Mouse (Mus musculus): ENCODE measurements around the gene Slc1a3. TPM values are rescaled to one million over a fixed set of nuclear protein-coding genes. Genes with fewer than 3 reads are reported as not detected.
A peak's percentile ranks its signal among the peaks of the same experiment; 100 is the strongest.
"Not testable (repeated sequence)": the region's sequence is repeated elsewhere in the genome, so short reads cannot be mapped to it uniquely, and the experiment has no call there.

Slc1a3 gene
- total RNA-seq, 2 experiments from 2014 or later: 377 to 416 TPM

- DNase-seq: peak; percentile 49 to 51
Observed at GRCm38 (mm10) chr15:8706178-8706577, 4.4 kb downstream of the Slc1a3 start.

- not testable (repeated sequence) for DNase-seq
Observed at GRCm38 (mm10) chr15:8705560-8705959, 5.0 kb downstream of the Slc1a3 start.

DNA sequence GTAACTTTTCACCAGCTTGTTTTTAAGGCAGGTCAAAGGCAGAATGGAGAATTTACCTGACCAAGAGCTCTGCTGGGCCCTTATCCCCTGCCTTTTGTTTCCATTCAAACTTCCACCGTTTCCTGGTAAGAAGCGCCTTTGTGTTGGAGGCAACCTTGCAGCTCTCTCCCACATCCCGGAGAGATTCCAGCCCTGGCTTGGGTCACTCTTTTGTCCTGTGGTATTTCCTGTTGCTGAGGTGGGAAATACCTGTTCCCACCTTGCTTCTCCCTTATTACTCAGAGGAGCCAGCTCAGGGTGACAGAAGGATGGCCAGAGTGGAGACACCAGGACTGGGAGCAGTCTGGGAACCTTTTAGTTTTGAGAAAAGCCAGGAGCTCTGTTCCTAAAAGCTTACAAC, 12.6 kb downstream of the Slc1a3 start:
- DNase-seq: no peak

- peak in 1 of 2 experiments; percentile 42 for DNase-seq
Observed at GRCm38 (mm10) chr15:8697500-8697899, 13.1 kb downstream of the Slc1a3 start.

DNA sequence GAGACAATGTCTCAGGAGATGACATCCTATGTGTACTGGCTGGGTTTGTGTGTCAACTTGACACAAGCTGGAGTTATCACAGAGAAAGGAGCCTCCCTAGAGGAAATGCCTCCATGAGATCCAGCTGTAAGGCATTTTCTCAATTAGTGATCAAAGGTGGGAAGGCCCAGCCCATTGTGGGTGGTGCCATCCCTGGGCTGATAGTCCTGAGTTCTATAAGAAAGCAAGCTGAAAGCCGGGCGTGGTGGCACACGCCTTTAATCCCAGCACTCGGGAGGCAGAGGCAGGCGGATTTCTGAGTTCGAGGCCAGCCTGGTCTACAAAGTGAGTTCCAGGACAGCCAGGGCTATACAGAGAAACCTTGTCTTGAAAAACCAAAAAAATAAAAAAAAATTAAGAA, 20.4 kb downstream of the Slc1a3 start:
- DNase-seq: not testable (repeated sequence)

GRCm38 (mm10) chr15:8686846-8687245, 23.7 kb downstream of the Slc1a3 start:
- no peak for DNase-seq

GRCm38 (mm10) chr15:8685506-8685905, 25.1 kb downstream of the Slc1a3 start:
- DNase-seq: no peak

DNA sequence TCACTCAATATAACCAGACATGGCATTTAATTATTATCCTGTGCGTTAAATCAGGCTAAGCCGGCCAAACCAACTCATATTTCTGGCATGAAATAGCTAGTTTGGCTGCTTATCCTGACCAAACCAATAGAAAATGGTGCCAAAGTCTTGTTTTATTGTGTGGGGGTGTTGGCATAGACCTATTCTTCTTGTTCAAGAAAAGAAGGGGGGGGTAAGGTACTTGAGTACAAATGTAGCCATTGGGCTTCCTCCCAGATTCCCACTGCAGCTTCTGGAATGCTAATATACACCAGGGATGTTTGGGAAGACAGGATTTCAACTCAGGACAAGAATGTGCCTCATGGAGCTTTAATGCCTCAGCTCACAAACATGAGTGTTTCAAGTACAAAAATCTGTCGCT, 26.3 kb downstream of the Slc1a3 start:
- no peak for DNase-seq

GRCm38 (mm10) chr15:8682871-8683270, 27.7 kb downstream of the Slc1a3 start:
- DNase-seq: no peak

DNA sequence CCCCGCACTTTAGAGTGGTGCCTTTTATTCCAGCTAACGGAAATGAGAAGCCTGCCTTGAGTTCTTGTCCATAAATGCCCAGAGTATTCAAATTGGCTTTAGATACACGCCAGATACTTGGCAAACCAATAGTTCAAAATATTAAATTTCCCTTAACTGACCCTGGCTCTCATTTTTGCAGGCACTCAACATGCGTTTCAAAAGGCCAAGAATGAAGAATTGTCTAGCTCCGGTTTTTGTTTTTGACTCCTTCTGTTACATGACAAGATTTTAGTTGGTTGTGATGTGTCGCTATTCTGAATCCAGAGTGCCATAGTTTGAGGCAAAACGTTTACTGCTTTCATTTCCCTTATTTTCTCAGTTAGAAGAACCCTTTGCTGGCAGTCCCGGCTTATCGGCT, 28.1 kb downstream of the Slc1a3 start:
- no peak for DNase-seq

- DNase-seq: no peak
Observed at GRCm38 (mm10) chr15:8681971-8682370, 28.6 kb downstream of the Slc1a3 start.

GRCm38 (mm10) chr15:8681009-8681408, 29.6 kb downstream of the Slc1a3 start:
- no peak for DNase-seq

DNA sequence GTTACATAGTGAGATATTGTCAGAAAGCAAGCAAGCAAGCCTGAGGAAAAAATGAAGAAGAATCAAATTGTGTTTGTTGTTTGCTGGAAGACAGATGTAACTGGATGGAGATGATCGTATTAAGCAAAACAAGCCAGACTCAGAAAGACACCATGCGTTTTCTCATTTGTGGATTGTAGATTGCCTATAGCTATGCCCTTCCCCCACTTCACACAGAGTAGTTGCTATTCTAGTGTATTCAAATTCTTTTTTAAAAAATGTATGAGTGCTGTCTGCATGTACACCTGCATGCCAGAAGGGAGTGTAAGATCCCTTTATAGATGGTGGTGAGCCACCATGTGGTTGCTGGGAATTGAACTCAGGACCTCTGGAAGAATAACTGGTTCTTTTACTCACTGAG, 33.6 kb downstream of the Slc1a3 start:
- no peak for DNase-seq

DNA sequence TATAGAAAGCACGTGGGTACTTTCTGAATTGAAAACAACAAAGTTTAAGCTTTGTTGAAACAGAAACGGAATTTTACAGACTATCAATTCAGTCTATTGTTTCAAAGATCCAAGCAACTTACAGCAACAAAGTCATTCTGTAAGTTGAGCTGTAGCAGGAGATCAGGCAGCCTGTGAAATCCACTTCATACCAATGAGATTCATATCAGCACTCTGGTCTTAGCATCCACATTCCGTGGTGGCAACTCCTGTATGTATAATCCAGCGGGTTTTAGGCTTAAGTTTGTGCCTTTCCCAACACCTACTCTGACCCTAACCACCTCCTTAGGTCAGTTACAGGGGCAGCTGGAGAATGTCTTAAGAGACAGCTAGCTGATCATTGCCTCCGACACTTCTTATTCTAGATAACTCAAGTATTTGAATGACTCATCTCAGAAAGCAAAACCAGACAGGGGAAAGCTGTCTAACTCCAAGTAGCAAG, 34.3 kb downstream of the Slc1a3 start:
- no peak for DNase-seq

DNA sequence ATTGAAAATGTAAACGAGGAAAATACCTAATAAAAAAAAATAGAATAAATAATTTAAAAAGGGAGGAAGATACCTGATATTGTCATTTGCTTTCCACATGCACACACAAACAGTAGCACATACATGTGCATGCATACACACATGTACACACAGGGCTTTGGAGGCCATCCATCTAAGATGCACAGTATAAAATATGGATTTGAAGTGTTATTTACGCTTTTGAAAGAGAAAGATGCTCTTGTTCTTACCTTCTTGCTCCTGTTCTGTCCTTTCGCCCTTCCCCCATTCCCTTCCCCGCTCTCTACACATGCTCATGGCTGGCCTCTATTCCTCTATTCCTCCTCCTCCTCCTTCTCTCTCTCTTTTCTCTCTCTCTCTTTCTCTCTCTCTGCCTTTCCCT, 34.9 kb downstream of the Slc1a3 start:
- DNase-seq: no peak

DNA sequence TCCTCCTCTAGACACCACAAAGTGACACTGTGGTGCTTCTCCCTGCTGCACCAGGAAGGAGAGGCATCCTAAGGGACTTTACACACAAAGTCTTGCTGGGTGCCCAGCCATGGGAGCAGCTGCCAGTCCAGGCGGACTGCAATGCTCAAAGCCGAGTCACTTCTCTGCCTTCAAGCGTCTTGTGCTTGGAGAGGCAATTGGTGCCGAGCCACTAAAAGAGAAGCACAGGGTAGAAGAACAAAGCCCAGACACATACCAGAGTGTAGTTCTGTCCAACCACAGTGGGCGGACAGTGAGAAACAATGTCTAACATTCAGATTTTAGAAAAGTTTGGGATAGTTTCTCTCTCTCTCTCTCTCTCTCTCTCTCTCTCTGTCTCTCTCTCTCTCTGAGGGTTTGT, 38.0 kb downstream of the Slc1a3 start:
- DNase-seq: no peak

DNA sequence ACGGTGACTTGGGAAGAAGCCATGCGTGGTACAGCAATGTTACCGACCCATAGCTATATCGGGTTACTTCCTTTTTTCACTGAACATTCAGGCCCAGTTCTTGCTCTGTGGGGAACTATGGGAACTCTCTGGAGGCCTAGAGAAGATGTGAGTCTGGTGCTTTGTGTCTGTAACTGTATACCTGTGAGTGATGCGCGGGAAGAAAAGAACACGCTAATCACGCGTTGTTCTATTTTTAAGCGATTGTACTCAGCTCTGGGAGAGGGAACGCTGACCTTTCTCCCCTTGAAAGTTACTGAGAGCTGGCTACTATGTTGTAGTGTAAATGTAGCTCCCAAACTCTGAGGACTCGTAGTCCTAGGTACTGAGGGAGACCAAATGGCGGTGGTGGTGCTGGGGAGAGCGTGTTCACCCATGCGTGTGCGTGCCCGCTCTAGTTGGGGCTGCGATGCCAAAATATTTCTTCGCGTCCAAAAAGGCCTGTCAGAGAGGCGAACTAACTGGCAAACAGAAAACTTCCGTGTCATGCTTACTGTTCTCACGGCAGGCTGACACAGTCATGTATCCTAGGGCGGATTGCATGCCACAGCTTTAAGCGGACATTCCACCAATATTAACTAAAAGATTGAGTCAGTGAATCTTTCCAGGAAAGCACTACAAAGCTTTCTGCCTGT, 42.6 kb downstream of the Slc1a3 start:
- DNase-seq: no peak

DNA sequence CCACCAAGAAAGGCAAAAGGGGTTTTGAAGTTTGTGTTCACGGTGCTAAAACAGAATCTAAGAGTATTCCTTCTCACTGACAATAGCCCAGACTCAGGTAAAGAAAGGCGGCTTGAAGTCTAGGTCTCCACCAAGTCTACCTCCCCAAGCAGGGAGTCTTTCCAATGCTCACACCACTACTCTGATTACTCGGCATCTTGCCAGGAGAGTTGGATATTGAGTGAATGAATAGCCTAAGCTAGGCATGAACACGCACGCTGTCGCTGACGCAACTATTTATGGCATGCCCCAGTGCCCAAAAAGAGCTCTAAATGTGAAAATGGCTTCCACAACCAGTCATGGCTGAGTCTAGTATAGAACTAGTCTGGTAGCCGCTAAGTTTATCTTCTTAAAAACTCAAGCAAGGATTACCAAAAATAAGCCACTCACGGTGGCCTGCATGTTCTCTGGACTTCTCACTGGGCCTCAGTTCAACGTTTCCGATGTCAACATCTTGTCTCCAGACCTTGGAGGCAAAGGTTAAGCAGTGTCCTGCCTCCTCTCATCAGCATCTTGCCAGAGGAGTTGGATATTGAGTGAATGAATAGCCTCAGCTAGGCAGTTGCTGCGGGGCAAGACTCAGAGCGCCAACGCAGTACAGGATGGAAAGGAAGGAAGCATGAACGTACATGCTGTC, 44.8 kb downstream of the Slc1a3 start:
- DNase-seq: no peak

GRCm38 (mm10) chr15:8663348-8664099, 47.0 kb downstream of the Slc1a3 start:
- peak; percentile 68 to 71 for DNase-seq

GRCm38 (mm10) chr15:8661856-8662255, 48.7 kb downstream of the Slc1a3 start:
- DNase-seq: no peak

- DNase-seq: no peak
Observed at GRCm38 (mm10) chr15:8659977-8660376, 50.6 kb downstream of the Slc1a3 start.

- DNase-seq: peak in 1 of 2 experiments; percentile 37
Observed at GRCm38 (mm10) chr15:8659483-8659971, 51.0 kb downstream of the Slc1a3 start.
